Mouse (Mus musculus): ENCODE results near the gene B3galnt1. TPM values are rescaled to one million over a fixed set of nuclear protein-coding genes. Genes with fewer than 3 reads are reported as not detected.

The B3galnt1 gene
- polyA plus RNA-seq, 1 experiment from 2014 or later: 51.0 TPM

DNA sequence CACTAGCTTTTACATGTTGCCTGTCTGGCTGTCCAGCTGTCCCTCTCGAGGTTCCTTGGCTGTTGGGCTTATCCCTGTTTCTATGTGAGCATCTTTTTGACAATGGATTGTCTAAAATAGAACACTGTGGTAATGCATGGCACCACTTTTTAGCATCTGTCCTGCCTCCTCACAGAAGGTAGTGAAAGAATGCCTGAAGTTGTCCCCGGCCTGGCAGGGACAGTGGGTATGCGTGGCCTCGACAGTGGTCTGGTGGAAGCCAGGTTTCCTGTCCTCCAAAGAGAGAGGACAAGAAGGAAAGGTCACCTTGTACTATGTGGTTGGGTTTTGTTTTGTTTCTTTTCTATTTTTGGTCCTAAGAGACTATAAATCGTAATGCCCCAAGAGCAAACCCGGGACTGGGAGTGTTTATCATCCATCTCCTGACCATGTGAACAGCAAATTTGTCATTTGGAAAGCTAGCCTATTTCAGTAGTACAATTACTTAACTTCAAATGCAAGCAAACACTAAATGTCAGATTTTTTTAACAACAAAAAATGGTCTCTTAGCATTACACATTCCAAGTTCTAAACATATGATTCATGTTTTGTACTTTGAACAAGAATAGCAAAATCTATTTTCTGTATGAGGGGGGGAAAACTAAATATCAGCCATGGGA lies 39.3 kb downstream of the B3galnt1 start:
- Histone ChIP-seq H3K4me1 (peaks cover 9% of the 10 kb centered on the region; the same call in 1 of the 2 replicates), H3K9ac (no peak overlapping the region), H3K4me2 (replicated peaks) (no peak overlapping the region), H3K9me3 (replicated peaks) (no peaks in the 10 kb centered on the region), H3K4me3 (no peak overlapping the region), H3K36me3 (no peaks in the 10 kb centered on the region), H3K27me3 (no peaks in the 10 kb centered on the region), H3K27ac (no peak overlapping the region)
- ATAC-seq (ENCODE audit: low FRiP score): no peak
- 92% methylated on average over 6 of the region's 6 CpGs for WGBS

DNA sequence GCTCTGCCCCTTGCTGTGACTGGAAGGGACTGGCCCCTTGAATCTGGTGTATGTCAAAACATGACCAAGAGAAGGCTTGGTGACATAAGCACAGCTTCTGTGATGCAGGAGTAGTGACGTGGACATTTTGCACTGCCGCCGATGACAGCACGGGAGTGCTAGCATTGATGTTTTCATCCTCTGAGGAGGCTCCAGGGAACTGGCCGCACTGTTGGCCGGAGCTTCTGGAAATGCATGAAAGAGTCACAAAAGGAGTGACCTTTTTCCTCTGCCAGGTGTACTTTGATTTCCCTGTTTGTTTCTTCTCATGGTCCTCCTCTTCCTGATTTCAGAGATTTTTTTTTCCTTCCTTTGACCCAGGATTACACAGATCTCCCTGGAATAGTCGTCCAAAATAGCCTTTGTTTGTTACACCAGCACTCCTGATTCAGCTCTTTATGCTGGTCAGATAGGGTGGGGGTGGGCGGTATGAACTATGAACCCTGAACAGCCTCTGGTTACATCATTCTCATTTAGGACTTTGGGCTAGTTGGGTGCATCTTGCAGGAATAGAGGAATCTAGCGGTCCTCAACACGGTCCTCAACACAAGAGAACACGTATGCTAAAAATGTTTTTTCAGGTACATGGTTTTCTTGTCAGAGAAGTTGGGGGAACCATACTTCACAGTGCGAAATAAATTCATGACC lies 42.5 kb downstream of the B3galnt1 start:
- Histone ChIP-seq H3K9me3 (replicated peaks) (no peaks in the 10 kb centered on the region), H3K27ac (no peak overlapping the region), H3K4me3 (no peak overlapping the region), H3K9ac (no peak overlapping the region), H3K4me1 (peaks cover 7% of the 10 kb centered on the region; the same call in 1 of the 2 replicates), H3K4me2 (replicated peaks) (no peak overlapping the region), H3K36me3 (peaks cover 14% of the 10 kb centered on the region), H3K27me3 (no peaks in the 10 kb centered on the region)
- 76% methylated on average over 12 of the region's 12 CpGs for WGBS
- no peak for ATAC-seq (ENCODE audit: low FRiP score)

DNA sequence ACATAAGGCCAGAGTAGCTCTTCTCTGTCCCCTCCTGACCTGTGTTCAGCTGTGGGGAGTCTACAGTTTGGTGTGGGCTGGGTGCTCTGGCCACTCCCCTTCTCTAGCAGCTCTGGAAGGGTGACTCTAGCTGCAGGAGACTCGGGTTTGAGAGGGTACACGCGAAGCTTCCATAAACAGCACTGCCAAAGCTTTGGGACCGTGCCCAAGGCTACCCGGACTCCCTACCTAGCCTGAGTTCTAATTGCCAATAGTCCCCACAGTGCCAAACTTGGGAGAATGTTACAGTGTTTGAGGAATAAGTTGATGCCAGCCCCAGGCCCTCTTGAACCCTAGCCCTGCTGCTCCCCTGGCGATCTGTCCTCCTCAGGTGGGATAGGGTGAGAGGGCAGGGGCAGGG lies 43.2 kb downstream of the B3galnt1 start:
- Histone ChIP-seq H3K4me1 (peaks cover 7% of the 10 kb centered on the region; the same call in 1 of the 2 replicates), H3K27ac (no peak overlapping the region), H3K9me3 (replicated peaks) (no peaks in the 10 kb centered on the region), H3K9ac (no peak overlapping the region), H3K36me3 (peaks cover 14% of the 10 kb centered on the region), H3K27me3 (no peaks in the 10 kb centered on the region), H3K4me2 (replicated peaks) (no peak overlapping the region), H3K4me3 (no peak overlapping the region)
- ATAC-seq (ENCODE audit: low FRiP score): no peak
- 89% methylated on average over 6 of the region's 6 CpGs for WGBS

DNA sequence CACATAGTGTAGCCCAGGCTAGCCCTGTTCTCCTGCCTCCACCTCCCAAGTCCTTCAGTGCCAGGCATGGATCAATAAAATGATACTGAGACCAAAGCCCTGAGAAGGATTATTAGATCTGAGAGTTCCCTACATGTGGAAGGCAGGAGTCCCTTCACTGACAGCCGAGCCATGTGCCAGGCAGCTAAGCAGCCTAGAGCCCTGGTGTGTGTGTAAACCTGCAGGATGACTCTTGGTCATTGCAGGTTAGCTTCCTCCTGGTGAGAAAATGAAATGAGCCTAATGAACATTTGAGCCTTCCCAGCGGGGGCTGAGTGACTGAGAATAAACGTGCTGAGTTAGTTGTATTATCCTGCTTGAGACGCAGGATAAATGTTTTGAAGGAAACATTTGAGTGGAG lies 49.2 kb downstream of the B3galnt1 start:
- no peak for ATAC-seq (ENCODE audit: low FRiP score)
- no peak overlapping the region for H3K9ac ChIP-seq

DNA sequence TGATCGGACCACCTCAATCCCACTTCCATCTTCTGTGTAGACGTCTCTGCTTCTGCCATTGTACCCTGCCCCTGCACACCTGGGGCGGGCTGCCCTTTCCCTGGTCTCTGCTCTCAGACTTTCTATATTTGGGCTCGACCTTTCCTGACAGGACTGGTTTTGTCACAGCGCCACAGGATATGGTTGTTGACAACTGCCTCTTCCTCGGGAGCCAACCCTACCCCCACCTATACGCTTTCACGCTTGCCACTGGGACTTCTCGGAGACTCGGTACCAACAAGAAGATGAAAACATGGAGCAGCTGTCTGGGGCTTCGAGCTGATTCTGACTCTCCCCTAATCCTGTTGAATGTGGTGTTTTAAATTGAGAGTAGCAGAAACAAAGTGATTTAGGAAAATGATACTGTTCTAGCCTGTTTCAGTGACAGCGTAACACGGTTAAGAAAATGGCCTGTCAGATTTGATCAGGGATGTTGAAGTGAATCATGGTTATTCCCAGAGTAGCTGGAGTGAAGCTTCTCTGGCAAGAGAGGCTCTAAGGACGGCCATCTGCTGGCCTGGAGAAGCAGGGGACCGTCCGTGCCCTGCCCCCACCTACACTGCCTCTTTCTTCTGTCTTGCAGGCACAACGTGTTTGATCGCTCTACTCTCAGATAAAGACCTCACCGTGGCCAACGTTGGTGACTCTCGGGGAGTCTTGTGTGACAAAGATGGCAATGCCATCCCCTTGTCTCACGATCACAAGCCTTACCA lies 49.9 kb downstream of the B3galnt1 start:
- Histone ChIP-seq H3K4me1 (peaks cover 11% of the 10 kb centered on the region; the same call in 1 of the 2 replicates), H3K9me3 (replicated peaks) (no peaks in the 10 kb centered on the region), H3K27me3 (no peaks in the 10 kb centered on the region), H3K36me3 (peaks cover 10% of the 10 kb centered on the region), H3K4me2 (replicated peaks) (no peak overlapping the region), H3K27ac (no peak overlapping the region), H3K4me3 (no peak overlapping the region), H3K9ac (no peak overlapping the region)
- no peak for ATAC-seq (ENCODE audit: low FRiP score)
- 78% methylated on average over 22 of the region's 22 CpGs for WGBS

More for the DNA sequence above, 49.2 kb downstream of the B3galnt1 start:
- H3K4me1 ChIP-seq: peaks cover 11% of the 10 kb centered on the region; the same call in 1 of the 2 replicates
- WGBS: 78% methylated on average over 4 of the region's 4 CpGs
- H3K4me3 ChIP-seq: no peak overlapping the region
- H3K27me3 ChIP-seq: no peaks in the 10 kb centered on the region
- H3K4me2 ChIP-seq (replicated peaks): no peak overlapping the region
- H3K36me3 ChIP-seq: peaks cover 14% of the 10 kb centered on the region
- no peaks in the 10 kb centered on the region for H3K9me3 ChIP-seq (replicated peaks)
- no peak overlapping the region for H3K27ac ChIP-seq

DNA sequence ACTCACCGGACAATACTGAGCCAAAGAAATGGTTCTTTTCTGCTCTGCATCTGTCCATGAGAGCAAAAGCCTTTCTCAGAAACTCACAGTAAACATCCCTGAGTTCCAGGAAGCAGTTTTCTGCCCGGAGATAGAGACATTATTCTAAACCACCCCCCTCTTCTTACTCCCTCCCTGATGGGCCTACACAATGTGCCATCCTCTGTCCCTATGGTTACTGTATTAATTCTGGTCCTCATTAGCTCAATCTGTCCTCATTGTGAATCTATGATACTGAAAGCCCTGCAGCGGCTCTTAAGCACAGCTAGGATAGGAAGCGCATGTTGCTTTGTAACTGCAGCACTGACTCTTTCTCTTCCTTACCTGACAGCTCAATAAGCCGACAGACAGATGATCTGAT lies 53.7 kb downstream of the B3galnt1 start:
- H3K9ac ChIP-seq: no peak overlapping the region
- ATAC-seq (ENCODE audit: low FRiP score): peak; percentile 42; the same call in 1 of the 2 replicates
- H3K4me1 ChIP-seq: peaks cover 14% of the 10 kb centered on the region; the same call in 1 of the 2 replicates
- no peaks in the 10 kb centered on the region for H3K9me3 ChIP-seq (replicated peaks)
- H3K4me2 ChIP-seq (replicated peaks): no peak overlapping the region
- 73% methylated on average over 5 of the region's 5 CpGs for WGBS
- H3K27ac ChIP-seq: peak overlapping the region; percentile 40
- H3K27me3 ChIP-seq: no peaks in the 10 kb centered on the region
- H3K4me3 ChIP-seq: no peak overlapping the region
- H3K36me3 ChIP-seq: no peaks in the 10 kb centered on the region

DNA sequence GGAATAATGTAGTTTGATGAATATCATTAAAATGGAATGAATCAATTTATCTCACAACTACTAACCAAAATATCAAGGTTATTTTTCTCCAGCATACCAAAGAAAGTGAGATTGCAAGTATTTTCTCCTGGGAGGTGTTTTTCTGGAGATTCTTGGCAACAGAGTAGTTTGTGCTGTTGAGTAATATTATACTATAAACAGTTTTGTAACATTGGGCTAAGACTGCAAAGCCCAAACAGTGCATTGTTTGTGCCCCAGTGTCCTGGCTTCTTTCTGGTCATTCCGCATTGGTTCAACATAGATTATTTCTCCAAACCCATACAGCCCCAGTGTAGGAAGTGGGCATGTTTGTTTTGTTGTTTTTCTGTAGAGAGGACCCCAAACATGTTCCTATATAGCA lies 55.0 kb downstream of the B3galnt1 start:
- H3K4me3 ChIP-seq: no peak overlapping the region
- H3K9ac ChIP-seq: no peak overlapping the region
- no peaks in the 10 kb centered on the region for H3K9me3 ChIP-seq (replicated peaks)
- no peak for ATAC-seq (ENCODE audit: low FRiP score)
- no peak overlapping the region for H3K27ac ChIP-seq
- WGBS: 94% methylated on average over 1 of the region's 1 CpGs
- no peaks in the 10 kb centered on the region for H3K36me3 ChIP-seq
- no peaks in the 10 kb centered on the region for H3K27me3 ChIP-seq
- H3K4me2 ChIP-seq (replicated peaks): no peak overlapping the region
- peaks cover 16% of the 10 kb centered on the region for H3K4me1 ChIP-seq

DNA sequence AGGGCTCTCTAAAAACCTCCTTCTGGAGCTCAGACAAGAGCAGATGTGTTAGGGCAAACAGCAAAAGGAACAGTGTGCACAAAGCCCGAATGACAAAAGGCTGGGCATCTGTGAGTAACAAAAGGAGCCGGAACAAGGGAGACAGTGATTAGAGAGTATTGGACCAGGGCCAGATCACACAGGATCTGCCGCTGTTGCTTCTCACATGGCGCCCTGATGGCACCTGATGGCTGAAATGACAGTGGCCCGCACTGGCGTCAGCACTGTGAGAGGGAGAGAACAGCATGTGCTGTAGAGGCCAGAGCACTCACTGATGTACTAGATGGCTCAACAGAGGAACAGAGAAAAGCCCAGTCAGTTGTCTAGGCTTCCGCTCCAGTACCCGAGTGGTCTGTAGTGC lies 55.8 kb downstream of the B3galnt1 start:
- H3K27ac ChIP-seq: peak overlapping the region; percentile 35; the same call in 1 of the 2 replicates
- 56% methylated on average over 8 of the region's 8 CpGs for WGBS

DNA sequence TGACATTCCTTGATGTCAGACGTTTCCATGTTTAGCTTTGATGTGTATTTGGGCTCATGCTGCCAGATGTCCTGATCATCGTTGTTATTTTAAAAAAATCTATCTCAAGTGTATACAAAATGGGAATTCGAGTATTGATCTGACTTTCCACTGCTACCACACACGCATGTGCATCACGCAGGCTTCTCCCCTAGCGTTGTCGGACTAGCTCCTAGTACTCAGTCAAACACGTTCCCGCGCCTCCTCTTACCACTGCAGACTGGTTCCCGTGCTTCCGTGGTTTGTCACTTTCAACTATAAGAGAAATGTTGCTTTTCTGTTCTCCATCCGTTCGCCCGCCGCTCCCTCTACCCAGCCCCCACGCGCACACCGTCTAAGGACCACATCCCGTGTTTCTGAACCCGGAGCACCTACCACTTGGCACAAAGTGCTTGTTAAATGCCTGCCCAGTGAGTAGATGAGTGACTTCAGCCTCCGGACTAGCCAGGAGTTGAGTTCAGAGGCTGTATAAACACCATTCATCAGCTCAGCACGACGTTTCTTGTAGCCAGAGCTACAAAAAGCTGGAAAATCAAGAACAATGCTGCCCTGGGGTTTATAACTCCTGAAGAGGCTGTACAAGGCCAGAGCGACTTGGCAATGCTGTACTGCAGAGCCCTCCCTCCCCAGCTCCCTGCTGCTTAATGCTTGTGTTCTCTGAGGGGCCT lies 62.7 kb downstream of the B3galnt1 start:
- Histone ChIP-seq H3K9ac (no peak overlapping the region), H3K9me3 (replicated peaks) (no peaks in the 10 kb centered on the region), H3K36me3 (no peaks in the 10 kb centered on the region), H3K27ac (peak overlapping the region; percentile 13; the same call in 1 of the 2 replicates), H3K4me1 (peaks cover 29% of the 10 kb centered on the region), H3K4me2 (replicated peaks) (peak overlapping the region; percentile 17; the same call in 1 of the 2 replicates), H3K4me3 (no peak overlapping the region), H3K27me3 (0 out of 2 replicates have a peak, but pooled peaks cover 5% of the 10 kb centered on the region)
- 40% methylated on average over 25 of the region's 25 CpGs for WGBS
- peak; percentile 54 for ATAC-seq (ENCODE audit: low FRiP score)

More for the DNA sequence above, 55.8 kb downstream of the B3galnt1 start:
- no peak overlapping the region for H3K4me3 ChIP-seq
- H3K9me3 ChIP-seq (replicated peaks): no peaks in the 10 kb centered on the region
- H3K4me1 ChIP-seq: peaks cover 14% of the 10 kb centered on the region
- no peaks in the 10 kb centered on the region for H3K36me3 ChIP-seq
- H3K4me2 ChIP-seq (replicated peaks): no peak overlapping the region
- no peak overlapping the region for H3K9ac ChIP-seq
- no peaks in the 10 kb centered on the region for H3K27me3 ChIP-seq
- peak; percentile 66 for ATAC-seq (ENCODE audit: low FRiP score)

DNA sequence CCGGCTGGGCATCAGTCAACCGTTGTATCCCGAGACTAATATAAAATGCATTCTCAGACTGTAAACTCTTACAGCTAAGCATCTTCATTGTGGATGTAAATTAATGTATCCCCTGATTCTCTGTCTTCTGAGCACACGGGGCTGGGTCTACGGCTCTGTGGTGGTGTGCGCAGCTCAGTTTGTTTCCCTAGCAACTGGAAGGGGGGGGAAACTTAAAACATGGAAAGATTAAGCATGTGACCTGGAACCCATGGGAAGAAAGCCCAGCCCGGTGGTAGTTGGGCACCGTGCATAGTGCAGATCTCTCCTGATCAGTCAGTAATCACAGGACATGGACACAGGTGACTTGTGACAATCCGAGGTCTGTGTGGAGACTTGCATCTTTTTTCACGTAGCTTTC lies 63.3 kb downstream of the B3galnt1 start:
- Histone ChIP-seq H3K4me2 (replicated peaks) (peak overlapping the region; percentile 17; the same call in 1 of the 2 replicates), H3K4me1 (peaks cover 29% of the 10 kb centered on the region), H3K4me3 (no peak overlapping the region), H3K27ac (no peak overlapping the region), H3K27me3 (0 out of 2 replicates have a peak, but pooled peaks cover 5% of the 10 kb centered on the region), H3K9ac (no peak overlapping the region), H3K36me3 (no peaks in the 10 kb centered on the region), H3K9me3 (replicated peaks) (no peaks in the 10 kb centered on the region)
- ATAC-seq (ENCODE audit: low FRiP score): peak; percentile 57
- 44% methylated on average over 10 of the region's 10 CpGs for WGBS

DNA sequence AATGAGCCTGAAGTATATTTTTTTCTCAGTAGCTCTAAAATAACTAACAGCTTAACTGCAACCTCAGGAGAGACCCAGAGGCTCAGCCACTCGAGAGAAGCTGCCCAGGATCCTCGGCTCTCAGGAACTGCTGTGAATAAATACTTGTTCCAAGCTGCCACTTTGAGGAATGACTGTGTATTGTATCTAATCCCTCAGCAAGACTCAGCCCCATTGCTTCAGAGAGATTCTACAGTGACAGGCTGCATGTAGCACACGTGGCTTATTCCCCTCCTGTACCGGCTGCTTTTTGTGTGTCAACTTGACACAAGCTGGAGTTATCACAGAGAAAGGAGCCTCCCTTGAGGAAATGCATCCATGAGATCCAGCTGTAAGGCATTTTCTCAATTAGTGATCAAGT lies 66.1 kb downstream of the B3galnt1 start:
- Histone ChIP-seq H3K4me2 (replicated peaks) (no peak overlapping the region), H3K9ac (no peak overlapping the region), H3K4me1 (peaks cover 25% of the 10 kb centered on the region), H3K9me3 (replicated peaks) (no peaks in the 10 kb centered on the region), H3K4me3 (no peak overlapping the region), H3K36me3 (no peaks in the 10 kb centered on the region), H3K27ac (no peak overlapping the region), H3K27me3 (0 out of 2 replicates have a peak, but pooled peaks cover 5% of the 10 kb centered on the region)
- ATAC-seq (ENCODE audit: low FRiP score): no peak
- WGBS: 49% methylated on average over 4 of the region's 4 CpGs
